Comparison of ENCODE assay signal across 19 mouse cellular contexts in genomic region chr11:55109521-55110300, GRCm38 (mm10). TPM values are rescaled to one million over a fixed set of nuclear protein-coding genes. Genes with fewer than 3 reads are reported as not detected.
"Had no signal": no experiment of that assay in that cellular context is flagged by ENCODE, and none has a peak within 500 bp of the region (broad histone marks: within the 10 kb centered on the region; RNA-seq: fewer than 3 reads in every experiment).

No protein-coding gene starts in this region.

- ATAC-seq: liver, embryonic 12.5 days had no signal

- H3K27me3 ChIP-seq: liver, embryonic 12.5 days; neural tube, embryonic 15.5 days had no signal

- DNase-seq: kidney, adult 8-10 months; lung, postnatal 10 days; lung, postnatal 4 days; midbrain, embryonic 14.5 days; retina, postnatal 1 day; spleen, adult 18-20 months; thymus, postnatal 36 days had no signal

- H3K9me3 ChIP-seq: liver, embryonic 12.5 days; midbrain, embryonic 10.5 days; neural tube, embryonic 15.5 days had no signal

- H3K4me2 ChIP-seq: liver, embryonic 12.5 days; lung, embryonic 14.5 days; neural tube, embryonic 15.5 days had no signal

- H3K9ac ChIP-seq: liver, embryonic 12.5 days; lung, embryonic 14.5 days; neural tube, embryonic 15.5 days had no signal

- H3K4me3 ChIP-seq: layer of hippocampus, adult 2 months; liver, embryonic 12.5 days; midbrain, embryonic 10.5 days; myocyte; neural tube, embryonic 15.5 days had no signal

- H3K27ac ChIP-seq: layer of hippocampus, adult 2 months; liver, embryonic 12.5 days; midbrain, embryonic 10.5 days; neural tube, embryonic 15.5 days had no signal

RNA-seq across cellular contexts. Expression of gene Ccdc69, which starts 31.8 kb away (rescaled TPM):
- total RNA-seq: left cerebral cortex, postnatal 4 days had no signal

RNA-seq across cellular contexts. Expression of gene Slc36a3, which starts 41.8 kb away (rescaled TPM):
- total RNA-seq: layer of hippocampus, adult 2 months; layer of hippocampus, postnatal 10 days; left cerebral cortex, postnatal 4 days had no signal
- polyA plus RNA-seq: limb, embryonic 14.5 days; liver, embryonic 12.5 days; liver, embryonic 16.5 days; lung, embryonic 14.5 days; midbrain, embryonic 10.5 days; midbrain, embryonic 14.5 days; myocyte; neural tube, embryonic 11.5 days; neural tube, embryonic 15.5 days; stomach, embryonic 14.5 days had no signal
